Mouse (Mus musculus): Measurements from ENCODE around the gene Folr1. TPM values are rescaled to one million over a fixed set of nuclear protein-coding genes. Genes with fewer than 3 reads are reported as not detected.

Folr1 gene
- polyA plus RNA-seq, 1 experiment from 2014 or later, result 3.2 TPM

DNA sequence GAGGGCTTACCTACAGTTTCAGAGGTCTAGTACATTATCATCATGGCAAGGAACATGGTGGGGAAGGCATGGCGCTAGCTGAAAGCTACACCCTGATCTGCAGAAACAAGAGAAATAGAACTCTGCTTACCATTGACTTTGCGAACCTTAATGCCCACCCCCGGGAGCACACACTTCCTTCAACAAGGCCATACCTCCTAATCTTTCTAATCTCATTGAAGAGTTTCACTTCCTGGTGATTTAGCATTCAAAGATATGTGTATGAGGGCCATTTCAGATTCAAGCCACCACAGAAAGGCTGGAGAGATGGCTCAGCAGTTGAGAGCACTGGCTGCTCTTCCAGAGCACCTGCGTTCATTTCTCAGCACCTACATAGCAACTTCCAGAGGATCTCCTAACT lies 13.5 kb downstream of the Folr1 start, which contains the start of gene Folr2:
Gene Folr2 (minus strand): TSS at position 101 of the 400 bp plus-strand sequence.
- Histone ChIP-seq H3K36me3 (ENCODE audit: control insufficient read depth, insufficient read depth, low read length) (no peaks in the 10 kb centered on the region), H3K4me1 (replicated peaks; ENCODE audit: control insufficient read depth, insufficient read depth) (no peaks in the 10 kb centered on the region)

DNA sequence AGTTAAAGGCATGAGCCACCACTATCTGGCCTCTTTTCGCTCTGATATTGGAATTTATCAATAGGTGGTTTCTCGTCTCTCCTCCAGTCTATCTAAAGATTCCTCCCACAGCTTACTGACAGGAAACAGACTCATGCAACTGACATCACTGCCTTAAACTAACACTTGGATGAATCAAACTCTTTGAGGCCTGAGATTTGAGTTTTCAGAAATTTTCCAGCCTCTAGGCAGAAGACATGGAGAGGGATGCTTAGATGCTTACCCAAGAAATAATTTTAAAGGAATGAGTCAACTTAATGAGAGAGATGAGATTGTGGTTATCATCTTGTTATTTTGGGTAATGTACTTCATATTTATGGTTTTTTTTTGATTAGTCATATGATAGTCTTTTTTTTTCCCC lies 16.8 kb downstream of the Folr1 start:
- DNase-seq (ENCODE audit: low spot score), result no peak
- 75% methylated on average over 2 of the region's 2 CpGs for WGBS
- H3K4me3 ChIP-seq (ENCODE audit: low read depth, low read length), result no peak overlapping the region
- H3K4me2 ChIP-seq (replicated peaks; ENCODE audit: low read depth), result no peak overlapping the region
- no peak for ATAC-seq (ENCODE audit: low FRiP score, low TSS enrichment)
- TF ChIP-seq EP300 (optimal IDR thresholded peaks at IDR 0.05) (no peak), CTCF (IDR thresholded peaks at IDR 0.05; ENCODE audit: low read depth) (no peak)
- no peaks in the 10 kb centered on the region for H3K9me3 ChIP-seq (ENCODE audit: control insufficient read depth, low read length)
- H3K27me3 ChIP-seq (ENCODE audit: control insufficient read depth, insufficient read depth, low read length), result no peaks in the 10 kb centered on the region
- H3K9ac ChIP-seq (ENCODE audit: low read length), result no peak overlapping the region
- no peaks in the 10 kb centered on the region for H3K36me3 ChIP-seq (ENCODE audit: control insufficient read depth, insufficient read depth, low read length)
- H3K4me1 ChIP-seq (replicated peaks; ENCODE audit: control insufficient read depth, insufficient read depth), result no peaks in the 10 kb centered on the region
- H3K27ac ChIP-seq (replicated peaks), result no peak overlapping the region

More for the DNA sequence above, 13.5 kb downstream of the Folr1 start, which contains the start of gene Folr2:
- no peak within 1 kb of the TSS for H3K9ac ChIP-seq (ENCODE audit: low read length)
- DNase-seq (ENCODE audit: low spot score) (no peak), ATAC-seq (ENCODE audit: low FRiP score, low TSS enrichment) (no peak)
- 78% methylated on average over 4 of the region's 4 CpGs for WGBS
- TF ChIP-seq EP300 (optimal IDR thresholded peaks at IDR 0.05) (no peak), CTCF (IDR thresholded peaks at IDR 0.05; ENCODE audit: low read depth) (no peak)
- no peaks in the 10 kb centered on the region for H3K9me3 ChIP-seq (ENCODE audit: control insufficient read depth, low read length)
- H3K4me2 ChIP-seq (replicated peaks; ENCODE audit: low read depth), result no peak within 1 kb of the TSS
- H3K4me3 ChIP-seq (ENCODE audit: low read depth, low read length), result no peak within 1 kb of the TSS
- no peaks in the 10 kb centered on the region for H3K27me3 ChIP-seq (ENCODE audit: control insufficient read depth, insufficient read depth, low read length)
- H3K27ac ChIP-seq (replicated peaks), result no peak within 1 kb of the TSS

DNA sequence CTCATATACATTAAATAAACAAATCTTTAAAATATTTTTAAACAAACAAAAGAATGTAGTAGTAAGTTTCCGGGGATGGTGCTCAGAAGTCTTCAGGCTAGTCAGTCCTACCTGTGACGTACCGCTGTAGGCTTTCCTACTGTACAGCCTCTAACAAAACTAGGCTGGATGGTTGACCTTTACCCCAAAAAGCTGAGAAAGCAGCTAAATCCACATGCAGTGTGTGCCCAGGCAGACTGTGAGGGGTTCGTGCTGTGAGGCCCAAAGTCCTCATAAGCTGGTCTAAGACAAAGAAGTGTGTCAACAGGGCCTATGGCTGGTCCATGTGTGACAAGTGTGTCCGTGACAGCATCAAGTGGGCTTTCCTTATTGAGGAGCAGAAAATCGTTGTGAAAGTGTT lies 17.7 kb downstream of the Folr1 start:
- no peak for ATAC-seq (ENCODE audit: low FRiP score, low TSS enrichment)
- WGBS, result 76% methylated on average over 6 of the region's 6 CpGs
- no peaks in the 10 kb centered on the region for H3K27me3 ChIP-seq (ENCODE audit: control insufficient read depth, insufficient read depth, low read length)
- TF ChIP-seq EP300 (optimal IDR thresholded peaks at IDR 0.05) (no peak), CTCF (IDR thresholded peaks at IDR 0.05; ENCODE audit: low read depth) (no peak)
- DNase-seq (ENCODE audit: low spot score), result no peak
- no peaks in the 10 kb centered on the region for H3K9me3 ChIP-seq (ENCODE audit: control insufficient read depth, low read length)
- H3K27ac ChIP-seq (replicated peaks), result no peak overlapping the region
- H3K9ac ChIP-seq (ENCODE audit: low read length), result no peak overlapping the region
- no peaks in the 10 kb centered on the region for H3K4me1 ChIP-seq (replicated peaks; ENCODE audit: control insufficient read depth, insufficient read depth)
- no peaks in the 10 kb centered on the region for H3K36me3 ChIP-seq (ENCODE audit: control insufficient read depth, insufficient read depth, low read length)
- no peak overlapping the region for H3K4me2 ChIP-seq (replicated peaks; ENCODE audit: low read depth)
- H3K4me3 ChIP-seq (ENCODE audit: low read depth, low read length), result no peak overlapping the region

DNA sequence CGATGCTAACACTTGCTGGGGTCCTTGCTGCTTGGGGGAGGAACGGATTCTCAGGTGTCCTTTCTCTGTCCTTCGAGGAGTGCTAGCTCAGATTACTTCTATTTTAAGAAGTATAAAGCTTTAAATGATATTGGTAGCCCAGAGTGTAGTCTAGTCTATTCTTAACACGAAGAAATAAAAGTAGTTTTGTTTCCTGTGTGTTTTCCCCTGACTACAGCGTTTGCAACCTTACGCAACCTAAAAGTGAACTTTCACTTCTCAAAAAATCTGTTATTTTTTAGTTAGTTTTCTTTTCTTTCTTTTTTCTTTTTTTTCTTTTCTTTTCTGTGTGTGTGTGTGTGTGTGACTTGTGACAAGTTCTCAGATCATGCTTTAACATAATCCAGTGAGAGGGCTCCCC lies 18.9 kb downstream of the Folr1 start:
- TF ChIP-seq CTCF (IDR thresholded peaks at IDR 0.05; ENCODE audit: low read depth) (no peak), EP300 (optimal IDR thresholded peaks at IDR 0.05) (no peak)
- Histone ChIP-seq H3K4me1 (replicated peaks; ENCODE audit: control insufficient read depth, insufficient read depth) (no peaks in the 10 kb centered on the region), H3K27me3 (ENCODE audit: control insufficient read depth, insufficient read depth, low read length) (no peaks in the 10 kb centered on the region), H3K4me3 (ENCODE audit: low read depth, low read length) (no peak overlapping the region), H3K36me3 (ENCODE audit: control insufficient read depth, insufficient read depth, low read length) (no peaks in the 10 kb centered on the region), H3K4me2 (replicated peaks; ENCODE audit: low read depth) (no peak overlapping the region), H3K9ac (ENCODE audit: low read length) (no peak overlapping the region), H3K27ac (replicated peaks) (no peak overlapping the region), H3K9me3 (ENCODE audit: control insufficient read depth, low read length) (no peaks in the 10 kb centered on the region)
- ATAC-seq (ENCODE audit: low FRiP score, low TSS enrichment), result no peak
- DNase-seq (ENCODE audit: low spot score), result no peak
- 76% methylated on average over 6 of the region's 6 CpGs for WGBS

DNA sequence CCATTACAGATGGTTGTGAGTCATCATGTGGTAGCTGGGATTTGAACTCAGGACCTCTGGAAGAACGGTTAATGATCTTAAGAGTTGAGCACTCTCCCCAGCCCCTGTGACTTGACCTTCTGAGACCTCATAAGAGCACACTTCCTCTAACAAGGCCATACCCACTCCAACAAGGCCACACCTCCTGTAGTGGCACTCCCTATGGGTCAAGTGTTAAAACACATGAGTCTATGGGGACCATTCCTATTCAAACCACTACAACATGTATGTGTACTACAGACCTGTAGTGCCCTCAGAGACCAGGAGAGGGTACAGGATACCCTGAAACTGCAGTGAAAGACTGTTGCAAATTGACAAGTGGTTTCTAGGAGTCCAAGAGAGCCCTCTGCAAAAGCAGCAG lies 22.7 kb downstream of the Folr1 start:
- no peak overlapping the region for H3K4me2 ChIP-seq (replicated peaks; ENCODE audit: low read depth)
- no peak overlapping the region for H3K27ac ChIP-seq (replicated peaks)
- H3K36me3 ChIP-seq (ENCODE audit: control insufficient read depth, insufficient read depth, low read length), result no peaks in the 10 kb centered on the region
- no peaks in the 10 kb centered on the region for H3K4me1 ChIP-seq (replicated peaks; ENCODE audit: control insufficient read depth, insufficient read depth)
- H3K9ac ChIP-seq (ENCODE audit: low read length), result no peak overlapping the region
- no peak overlapping the region for H3K4me3 ChIP-seq (ENCODE audit: low read depth, low read length)
- no peaks in the 10 kb centered on the region for H3K27me3 ChIP-seq (ENCODE audit: control insufficient read depth, insufficient read depth, low read length)
- no peak for DNase-seq (ENCODE audit: low spot score)
- TF ChIP-seq EP300 (optimal IDR thresholded peaks at IDR 0.05), result no peak
- TF ChIP-seq CTCF (IDR thresholded peaks at IDR 0.05; ENCODE audit: low read depth), result no peak; the same call in 1 of the 2 replicates
- peak; percentile 61; the same call in 1 of the 2 replicates for ATAC-seq (ENCODE audit: low FRiP score, low TSS enrichment)
- 85% methylated on average over 1 of the region's 1 CpGs for WGBS
- no peaks in the 10 kb centered on the region for H3K9me3 ChIP-seq (ENCODE audit: control insufficient read depth, low read length)

DNA sequence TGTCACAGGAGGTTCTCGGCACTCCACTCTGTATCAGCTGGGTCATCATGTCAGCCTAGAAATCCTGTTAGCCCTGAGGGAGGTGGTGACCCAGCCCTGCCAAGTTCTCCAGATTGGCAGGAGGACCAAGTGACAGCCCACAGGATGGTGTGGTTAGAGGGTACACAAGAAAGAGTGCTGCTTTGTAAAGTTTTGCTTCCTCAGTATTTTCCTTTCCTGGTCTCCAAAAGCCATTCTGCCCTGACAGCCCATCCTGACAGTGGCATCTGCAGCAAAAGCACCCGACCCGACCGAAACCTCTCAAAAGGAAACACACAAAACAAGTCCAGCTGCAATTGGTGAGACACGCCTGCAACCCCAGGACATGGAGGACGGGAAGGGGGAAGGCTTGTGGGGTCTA lies 26.4 kb downstream of the Folr1 start:
- no peaks in the 10 kb centered on the region for H3K27me3 ChIP-seq (ENCODE audit: control insufficient read depth, insufficient read depth, low read length)
- no peak for DNase-seq (ENCODE audit: low spot score)
- ATAC-seq (ENCODE audit: low FRiP score, low TSS enrichment), result no peak
- H3K9ac ChIP-seq (ENCODE audit: low read length), result no peak overlapping the region
- no peaks in the 10 kb centered on the region for H3K4me1 ChIP-seq (replicated peaks; ENCODE audit: control insufficient read depth, insufficient read depth)
- WGBS, result 52% methylated on average over 6 of the region's 6 CpGs
- H3K27ac ChIP-seq (replicated peaks), result no peak overlapping the region
- TF ChIP-seq CTCF (IDR thresholded peaks at IDR 0.05; ENCODE audit: low read depth) (no peak), EP300 (optimal IDR thresholded peaks at IDR 0.05) (no peak)
- no peak overlapping the region for H3K4me2 ChIP-seq (replicated peaks; ENCODE audit: low read depth)
- no peak overlapping the region for H3K4me3 ChIP-seq (ENCODE audit: low read depth, low read length)
- H3K9me3 ChIP-seq (ENCODE audit: control insufficient read depth, low read length), result no peaks in the 10 kb centered on the region
- H3K36me3 ChIP-seq (ENCODE audit: control insufficient read depth, insufficient read depth, low read length), result no peaks in the 10 kb centered on the region

Measured in stomach, postnatal 0 days (tissue).